ENCODE assay signal across 8 mouse cellular contexts in genomic region chr15:99771601-99772276, GRCm38 (mm10). TPM values are rescaled to one million over a fixed set of nuclear protein-coding genes. Genes with fewer than 3 reads are reported as not detected.
A peak's percentile ranks its signal among the peaks of the same experiment; 100 is the strongest.
DNase-seq lines count a peak whose midpoint lies in the region; ATAC-seq and TF ChIP-seq lines count a peak whose summit lies in the region.

No protein-coding gene starts in this region.

- H3K4me3 ChIP-seq in kidney, postnatal 0 days (replicated peaks; ENCODE audit: low read depth, low read length) = peak overlapping the region; percentile 84
- H3K4me3 ChIP-seq in ES-Bruce4 (ENCODE audit: low read depth, low read length) = peak overlapping the region; percentile 92

- H3K27ac ChIP-seq in kidney, postnatal 0 days = peak overlapping the region; percentile 94
- peak overlapping the region; percentile 33; the same call in 1 of the 2 replicates for H3K27ac ChIP-seq in ES-Bruce4 (ENCODE audit: insufficient read depth, low read length)

- peak; percentile 41; the same call in 1 of the 2 replicates for ATAC-seq in kidney, postnatal 0 days (replicated peaks; ENCODE audit: low FRiP score, low read depth)

- H3K4me1 ChIP-seq in kidney, postnatal 0 days (replicated peaks; ENCODE audit: insufficient read depth, low read length) = peaks cover 2% of the 10 kb centered on the region; the same call in 1 of the 2 replicates
- peaks cover 2% of the 10 kb centered on the region for H3K4me1 ChIP-seq in ES-Bruce4 (ENCODE audit: control insufficient read depth, insufficient read depth, low read length)

- no peak for TF ChIP-seq POLR2A in ES-Bruce4 (IDR thresholded peaks at IDR 0.05; ENCODE audit: insufficient read depth, low read length)

- 0 out of 2 replicates have a peak, but pooled peaks cover 1% of the 10 kb centered on the region for H3K36me3 ChIP-seq in kidney, postnatal 0 days (ENCODE audit: insufficient read depth, low read length)
- no peaks in the 10 kb centered on the region for H3K36me3 ChIP-seq in ES-Bruce4 (ENCODE audit: control insufficient read depth, insufficient read depth, low read length, poor library complexity, severe bottlenecking)

- peak; percentile 54 for DNase-seq in kidney, postnatal 0 days (ENCODE audit: low spot score)
- DNase-seq in kidney, postnatal 10 days = no peak
- DNase-seq in cerebellum, adult 8-10 months = peak; percentile 46
- peak; percentile 28 for DNase-seq in heart, adult 8-10 months (ENCODE audit: low spot score)
- peak; percentile 15 for DNase-seq in layer of hippocampus, adult 9-10 months (ENCODE audit: low spot score)
- DNase-seq in mesoderm, embryonic 11.5 days (ENCODE audit: low read depth, low spot score) = peak; percentile 33
- DNase-seq in thymus, postnatal 4 days = peak; percentile 82

- TF ChIP-seq EP300 in ES-Bruce4 (IDR thresholded peaks at IDR 0.05; ENCODE audit: insufficient read depth, low read depth, low read length) = no peak

- H3K27me3 ChIP-seq in kidney, postnatal 0 days (ENCODE audit: insufficient read depth, low read length) = no peaks in the 10 kb centered on the region
- H3K27me3 ChIP-seq in ES-Bruce4 (ENCODE audit: control insufficient read depth, insufficient read depth, low read length, poor library complexity, severe bottlenecking) = no peaks in the 10 kb centered on the region

- peak overlapping the region; percentile 83 for H3K4me2 ChIP-seq in kidney, postnatal 0 days (ENCODE audit: low read length)

- no peaks in the 10 kb centered on the region for H3K9me3 ChIP-seq in kidney, postnatal 0 days (replicated peaks; ENCODE audit: low read length)
- H3K9me3 ChIP-seq in ES-Bruce4 (replicated peaks; ENCODE audit: control insufficient read depth, insufficient read depth, low read length, poor library complexity, severe bottlenecking) = no peaks in the 10 kb centered on the region

- TF ChIP-seq CTCF in kidney, postnatal 0 days (IDR thresholded peaks at IDR 0.05; ENCODE audit: low read depth) = no peak
- TF ChIP-seq CTCF in ES-Bruce4 (IDR thresholded peaks at IDR 0.05; ENCODE audit: low read depth, low read length) = no peak

- H3K9ac ChIP-seq in kidney, postnatal 0 days (ENCODE audit: low read depth, low read length) = peak overlapping the region; percentile 87
- peak overlapping the region; percentile 87 for H3K9ac ChIP-seq in ES-Bruce4 (ENCODE audit: low read depth, poor library complexity, severe bottlenecking)

- under 1% methylated on average over 59 of the region's 59 CpGs for WGBS in kidney, postnatal 0 days

RNA-seq across cellular contexts. Expression of gene Cers5, which starts 0.9 kb away (rescaled TPM):
- polyA plus RNA-seq in kidney, postnatal 0 days (2015; fragmentation: Nextera tagmentation; extraction: Ambion mirVana) = 60.8 and 63.2 TPM in 2 replicates
- polyA plus RNA-seq in ES-Bruce4 (2011; ENCODE audit: insufficient read depth, insufficient read length, low read depth, missing spikeins) = 49.5 and 52.1 TPM in 2 replicates
- total RNA-seq in heart, adult 8-10 months (2022) = 10 to 100 TPM; 17.8 to 23.6 (median 18.1) TPM

RNA-seq across cellular contexts. Expression of gene Cox14, which starts 46.3 kb away (rescaled TPM):
- 279 and 297 TPM in 2 replicates for polyA plus RNA-seq in kidney, postnatal 0 days (2015; fragmentation: Nextera tagmentation; extraction: Ambion mirVana)
- polyA plus RNA-seq in ES-Bruce4 (2011; ENCODE audit: insufficient read depth, insufficient read length, low read depth, missing spikeins) = 36.3 and 37.8 TPM in 2 replicates
- 100 to 1,000 TPM; 240 to 284 (median 258) TPM for total RNA-seq in heart, adult 8-10 months (2022)

RNA-seq across cellular contexts. Expression of gene Gpd1, which starts 54.4 kb away (rescaled TPM):
- 46.1 and 54.1 TPM in 2 replicates for polyA plus RNA-seq in kidney, postnatal 0 days (2015; fragmentation: Nextera tagmentation; extraction: Ambion mirVana)
- polyA plus RNA-seq in ES-Bruce4 (2011; ENCODE audit: insufficient read depth, insufficient read length, low read depth, missing spikeins) = 0.28 and 1.9 TPM in 2 replicates
- 10 to 100 TPM; 38.6 to 59.0 (median 49.5) TPM for total RNA-seq in heart, adult 8-10 months (2022)

Comparison
In these comparisons a context has a peak if more than half of its experiments do, and no peak if none do; other contexts are left out.
1. RNA of gene Gpd1, which starts 54.4 kb away (polyA plus RNA-seq): 46.1 to 54.1 TPM in kidney, postnatal 0 days; 0.28 to 1.9 TPM in ES-Bruce4; every median in the first group is over 10 times any median in the second.